Mouse (Mus musculus) brain, embryonic 14.5 days (tissue): ENCODE measurements around the gene Syce1. TPM values are rescaled to one million over a fixed set of nuclear protein-coding genes. Genes with fewer than 3 reads are reported as not detected.
A peak's percentile ranks its signal among the peaks of the same experiment; 100 is the strongest.
"Not testable (repeated sequence)": the region's sequence is repeated elsewhere in the genome, so short reads cannot be mapped to it uniquely, and the experiment has no call there.

Experiments used
- DNase-seq: peaks from one replicate; pipeline ENCODE4 v3.0.0-alpha.2; 2011; ENCODE audit warnings: low read depth
- CTCF ChIP-seq: fragments of 200-500 bp; IDR thresholded peaks from 2 replicates; pipeline ENCODE4 v1.5.1; 2012; ENCODE audit warnings: inconsistent platforms, mild to moderate bottlenecking, moderate library complexity, borderline replicate concordance; ENCODE audit not compliant: insufficient read depth, insufficient read length; ENCODE audit errors: extremely low read depth
- POLR2A ChIP-seq: fragments of 200-500 bp; IDR thresholded peaks from 2 replicates; pipeline ENCODE4 v1.6.1; 2012; ENCODE audit warnings: mild to moderate bottlenecking, inconsistent platforms, borderline replicate concordance; ENCODE audit not compliant: poor library complexity, insufficient read depth, insufficient read length, severe bottlenecking; ENCODE audit errors: extremely low read depth
- polyA plus RNA-seq: library from polyadenylated mRNA; depleted of rRNA; stranded (reverse); fragments of >200 nt; gene quantifications from 2 replicates; pipeline ENCODE4 v1.2.3, GENCODE M21; 2012

Syce1 gene
- polyA plus RNA-seq, 1 experiment = 0.18 TPM

DNA sequence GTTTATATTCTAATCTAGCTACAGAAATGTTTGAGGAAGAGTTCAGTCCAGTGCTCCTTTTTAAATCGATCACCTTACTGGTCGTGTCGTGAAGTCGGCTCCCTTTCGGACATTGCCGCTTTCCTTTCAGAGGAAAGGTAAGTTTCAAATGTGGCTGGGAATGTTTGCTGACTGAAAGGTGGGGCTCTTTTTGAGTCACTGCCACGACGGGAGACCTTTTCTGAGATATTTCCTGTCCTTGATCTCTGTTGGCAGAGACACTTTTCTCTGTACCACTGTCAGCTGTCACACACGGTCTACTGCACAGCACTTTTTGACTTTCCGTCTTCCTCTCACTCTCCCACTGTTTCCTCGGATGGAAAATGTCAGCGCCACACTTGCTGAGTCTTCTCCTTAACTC is 25.2 kb upstream of the Syce1 start:
- TF ChIP-seq POLR2A = no peak
- no peak for TF ChIP-seq CTCF

DNA sequence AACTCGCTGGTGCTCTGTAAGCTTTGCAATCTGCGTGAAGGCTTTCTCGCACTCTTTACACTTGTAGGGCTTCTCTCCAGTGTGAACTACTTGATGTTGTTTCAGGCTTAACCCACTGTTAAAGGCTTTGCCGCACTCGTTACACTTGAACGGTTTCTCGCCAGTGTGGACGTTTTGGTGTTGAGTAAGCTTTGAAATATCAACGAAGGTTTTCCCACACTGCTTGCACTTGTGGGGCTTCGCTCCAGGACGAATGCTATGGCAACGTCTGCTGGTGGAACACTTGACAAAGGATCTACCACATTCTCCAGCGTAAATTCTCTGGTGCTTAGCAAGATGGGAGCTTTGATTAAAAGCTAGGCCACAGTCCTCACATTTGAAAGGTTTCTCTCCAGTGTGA is 24.1 kb upstream of the Syce1 start:
- TF ChIP-seq POLR2A (no peak), CTCF (no peak)

More for the DNA sequence above, 25.2 kb upstream of the Syce1 start:
- no peak for DNase-seq

GRCm38 (mm10) chr7:140810496-140810895 is 22.8 kb upstream of the Syce1 start:
- DNase-seq = no peak
- TF ChIP-seq POLR2A (no peak), CTCF (peak; percentile 31; the same call in 1 of the 2 replicates)

More for the DNA sequence above, 24.1 kb upstream of the Syce1 start:
- peak; percentile 30 for DNase-seq

DNA sequence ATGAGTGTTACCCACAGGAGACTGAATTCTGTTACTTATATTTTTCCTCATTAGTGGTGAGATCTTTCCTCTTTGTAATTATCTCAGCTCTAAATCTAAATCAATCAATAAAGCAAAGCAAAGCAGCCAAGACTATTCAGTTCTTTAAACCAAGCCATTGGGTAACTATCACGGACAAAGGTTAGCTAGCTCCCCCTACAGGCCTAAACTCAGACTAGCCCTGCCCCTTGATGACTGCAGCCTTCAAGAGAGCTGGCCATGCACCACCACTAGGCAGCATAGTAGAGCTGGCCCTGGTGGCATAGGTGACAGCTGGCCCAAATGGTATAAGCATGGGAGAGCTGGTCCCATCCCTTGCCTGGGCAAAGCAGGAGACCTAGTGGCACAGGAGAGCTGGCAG is 18.1 kb upstream of the Syce1 start:
- DNase-seq = peak; percentile 20
- TF ChIP-seq CTCF (peak; percentile 43; the same call in 1 of the 2 replicates), POLR2A (no peak)

- DNase-seq = no peak
- TF ChIP-seq POLR2A = no peak
- no peak for TF ChIP-seq CTCF
Measured at GRCm38 (mm10) chr7:140802629-140803028, 15.0 kb upstream of the Syce1 start.

GRCm38 (mm10) chr7:140798212-140798611 is 10.6 kb upstream of the Syce1 start:
- no peak for TF ChIP-seq POLR2A
- TF ChIP-seq CTCF = no peak
- DNase-seq = no peak

DNA sequence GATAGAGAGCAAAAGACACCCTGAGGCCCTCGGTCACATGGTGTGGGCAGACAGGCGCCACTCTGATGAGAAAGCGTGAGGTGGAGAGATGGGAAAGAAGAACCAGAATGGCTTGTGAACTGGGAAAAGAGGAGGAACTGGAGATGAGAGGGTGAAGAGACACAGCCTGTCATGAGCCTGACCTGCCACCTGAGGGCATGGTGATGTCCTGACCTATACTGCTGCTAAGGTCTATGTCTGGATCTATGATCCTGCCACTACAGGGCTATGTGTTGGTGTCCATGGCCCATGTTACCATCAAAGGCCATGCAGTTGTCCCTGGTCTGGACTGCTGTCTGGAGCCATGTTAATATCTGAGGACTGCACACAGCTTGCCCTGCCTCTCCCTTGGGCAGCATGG is 10.0 kb upstream of the Syce1 start:
- TF ChIP-seq CTCF (no peak), POLR2A (no peak)
- no peak for DNase-seq

DNA sequence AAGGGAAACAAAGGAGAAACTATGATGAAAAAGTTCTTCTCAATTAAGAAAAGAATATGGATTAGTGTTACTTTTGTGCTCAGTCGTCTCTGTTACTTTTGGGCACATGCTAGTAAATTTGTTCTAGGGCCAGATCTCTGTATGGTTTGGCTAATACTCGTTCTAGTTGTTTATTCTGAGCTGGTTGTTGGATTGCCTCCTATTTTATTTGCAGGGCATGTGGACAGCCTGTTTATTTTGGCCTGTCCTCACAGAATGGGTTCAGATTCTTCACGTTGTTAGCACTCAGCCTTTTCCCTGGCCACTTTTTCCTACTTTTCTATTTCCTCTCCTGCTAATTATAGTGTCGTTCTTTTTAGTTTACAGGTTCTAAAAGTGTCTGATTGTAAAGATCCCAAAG is 5.9 kb upstream of the Syce1 start:
- DNase-seq = no peak

DNA sequence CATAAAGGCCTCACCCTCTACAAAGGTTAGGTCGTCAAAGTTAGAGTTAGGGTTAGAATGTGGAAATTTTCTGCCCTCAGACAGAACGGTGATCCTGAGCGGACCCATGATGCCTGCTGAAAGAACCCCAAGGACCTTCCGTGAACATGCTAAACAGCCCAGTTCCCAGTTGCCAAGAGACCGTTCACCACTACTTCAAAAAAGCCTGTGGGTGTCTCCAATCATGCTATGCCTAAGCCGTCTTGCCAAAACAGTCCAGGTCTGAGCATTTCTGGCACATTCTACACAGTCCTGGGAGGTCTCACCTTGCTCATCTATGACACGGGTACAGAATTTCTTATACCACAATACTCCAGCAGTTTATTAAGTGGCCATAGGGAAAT is 392 bp upstream of the Syce1 start:
- no peak for DNase-seq
- TF ChIP-seq CTCF (no peak), POLR2A (no peak)

More for the DNA sequence above, 5.9 kb upstream of the Syce1 start:
- TF ChIP-seq POLR2A (no peak), CTCF (no peak)

GRCm38 (mm10) chr7:140780548-140780947 is 7.1 kb downstream of the Syce1 start:
- TF ChIP-seq POLR2A (no peak), CTCF (no peak)
- DNase-seq = peak; percentile 5

- peak; percentile 3 for DNase-seq
- no peak for TF ChIP-seq POLR2A
Measured at GRCm38 (mm10) chr7:140765888-140766739, 21.5 kb downstream of the Syce1 start.

DNA sequence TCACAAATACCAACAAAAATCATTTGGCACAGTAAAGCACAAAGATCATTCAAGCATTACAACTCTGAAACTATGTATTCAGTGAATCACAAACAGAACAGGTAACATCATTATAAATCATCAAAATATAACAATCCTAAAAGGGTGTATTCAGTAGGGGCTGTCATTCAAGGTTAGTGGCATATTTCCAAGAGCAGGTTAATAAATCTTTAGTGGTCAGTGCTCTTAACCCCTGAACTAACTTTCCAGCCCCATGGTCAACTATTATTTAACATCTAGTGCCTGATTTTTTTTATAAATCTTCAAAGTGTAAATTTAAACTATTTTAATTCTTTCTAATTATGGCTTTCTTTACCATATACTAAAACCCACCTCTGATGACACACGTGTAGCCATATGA is 22.3 kb downstream of the Syce1 start:
- DNase-seq = not testable (repeated sequence)

DNA sequence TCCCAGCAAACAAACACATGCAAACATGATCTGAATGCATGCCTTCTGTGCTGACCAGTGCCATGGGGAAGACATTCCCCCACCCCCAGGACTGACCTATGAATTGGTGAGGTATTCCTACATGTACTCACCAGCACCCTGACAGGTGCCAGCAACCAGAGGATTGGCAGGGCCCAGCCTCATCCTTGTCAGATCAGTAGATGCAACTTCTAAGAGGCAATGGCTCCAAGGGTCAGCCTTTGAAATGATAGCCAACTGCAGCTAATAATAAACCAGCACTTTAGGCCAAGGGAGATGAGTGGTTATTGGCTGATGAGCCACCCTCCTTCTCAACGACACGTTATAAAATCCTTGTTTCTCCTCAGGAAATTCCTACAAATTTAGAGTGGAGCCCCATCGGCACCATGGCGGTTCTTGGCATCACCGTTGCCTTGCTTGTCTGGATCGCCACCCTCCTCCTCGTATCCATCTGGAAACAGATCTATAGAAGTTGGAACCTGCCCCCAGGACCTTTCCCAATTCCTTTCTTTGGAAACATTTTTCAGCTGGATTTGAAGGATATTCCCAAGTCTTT is 24.1 kb downstream of the Syce1 start, which contains the start of gene Cyp2e1:
TSS of gene Cyp2e1 (plus strand) at position 293 of the 574 bp plus-strand sequence.
- no peak for DNase-seq
- no peak for TF ChIP-seq CTCF
- TF ChIP-seq POLR2A = no peak

DNA sequence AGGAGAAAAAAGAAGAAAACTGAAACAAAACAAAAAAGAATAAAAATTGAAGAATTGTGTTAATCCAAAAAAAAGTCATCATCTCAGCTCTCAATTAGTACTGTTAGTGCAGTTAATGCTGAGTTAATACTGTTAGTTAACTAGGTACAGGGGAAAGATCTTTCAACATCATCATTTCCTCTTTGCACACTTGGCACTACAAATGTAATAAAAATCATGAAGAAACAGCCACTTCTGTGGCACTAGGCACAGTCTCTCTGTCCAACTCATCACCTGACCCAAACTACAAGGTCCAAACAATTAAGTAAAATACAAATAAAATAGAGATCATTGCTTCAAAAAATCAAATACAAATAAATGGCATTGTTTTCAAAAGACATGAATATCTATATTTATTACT is 27.0 kb downstream of the Syce1 start:
- TF ChIP-seq CTCF = no peak
- TF ChIP-seq POLR2A = no peak
- no peak for DNase-seq
